Mouse (Mus musculus) heart, postnatal 0 days (tissue): ENCODE data around the gene Isyna1. TPM values are rescaled to one million over a fixed set of nuclear protein-coding genes. Genes with fewer than 3 reads are reported as not detected.
A peak's percentile ranks its signal among the peaks of the same experiment; 100 is the strongest.

ENCODE experiments used
- ATAC-seq: fragments of 200-750 bp; cut with Nextera tagmentation; 2 replicates; pipeline ENCODE4 v1.8.0; 2017; ENCODE audit warnings: low read depth, moderate number of reproducible peaks, moderate library complexity; ENCODE audit not compliant: insufficient read depth
- DNase-seq: peaks from one replicate; pipeline ENCODE4 v3.0.0-alpha.2; 2016; ENCODE audit warnings: low spot score
- H3K27ac ChIP-seq: fragments of 300-500 bp; sonication (generic); 2 replicates; pipeline ENCODE4 v1.5.1; 2014; ENCODE audit warnings: low read depth, mild to moderate bottlenecking
- H3K27me3 ChIP-seq: fragments of 300-500 bp; sonication (generic); 2 replicates; pipeline ENCODE4 v1.6.1; 2014; ENCODE audit warnings: low read length, mixed read lengths; ENCODE audit not compliant: control insufficient read depth, insufficient read depth
- H3K36me3 ChIP-seq: fragments of 300-500 bp; sonication (generic); replicated peaks from 2 replicates; pipeline ENCODE4 v1.6.1; 2014; ENCODE audit warnings: low read length, mixed read lengths; ENCODE audit not compliant: control insufficient read depth, insufficient read depth
- H3K4me1 ChIP-seq: fragments of 300-500 bp; sonication (generic); 2 replicates; pipeline ENCODE4 v1.6.1; 2014; ENCODE audit warnings: antibody characterized with exemption; ENCODE audit not compliant: control insufficient read depth, insufficient read depth
- H3K4me2 ChIP-seq: fragments of 300-500 bp; sonication (generic); 2 replicates; pipeline ENCODE4 v1.6.1; 2014; ENCODE audit warnings: low read depth, mild to moderate bottlenecking, low read length, moderate library complexity
- H3K4me3 ChIP-seq: fragments of 300-500 bp; sonication (generic); 2 replicates; pipeline ENCODE4 v1.5.1; 2014; ENCODE audit warnings: low read depth, low read length
- H3K9ac ChIP-seq: fragments of 300-500 bp; sonication (generic); replicated peaks from 2 replicates; pipeline ENCODE4 v1.6.1; 2014; ENCODE audit warnings: low read depth, low read length, mixed read lengths
- H3K9me3 ChIP-seq: fragments of 300-500 bp; sonication (generic); replicated peaks from 2 replicates; pipeline ENCODE4 v1.6.1; 2016; ENCODE audit warnings: low read length; ENCODE audit not compliant: control insufficient read depth
- CTCF ChIP-seq: IDR thresholded peaks from 2 replicates; pipeline ENCODE4 v1.5.1; 2016; ENCODE audit warnings: antibody characterized with exemption, control low read depth, low read depth
- EP300 ChIP-seq: IDR thresholded peaks from 2 replicates; pipeline ENCODE4 v1.6.1; 2016; ENCODE audit warnings: antibody characterized with exemption, low read depth
- WGBS: fragments of 180-500 bp; shearing (Covaris S2); extraction: QIAGEN DNeasy Blood & Tissue Kit; methylation state at CpG from one replicate; pipeline ENCODE4 v1.1.7; 2014; 5-methylcytosine and 5-hydroxymethylcytosine counted together
- polyA plus RNA-seq: library from polyadenylated mRNA; unstranded; fragments of >200 nt; fragmentation: Nextera tagmentation; extraction: Ambion mirVana; gene quantifications from 2 replicates; pipeline ENCODE4 v1.2.1, GENCODE M21; 2015
- total RNA-seq: library from RNA; depleted of rRNA; stranded (reverse); fragments of >200 nt; gene quantifications from 2 replicates; pipeline ENCODE4 v1.2.3, GENCODE M21; 2014; ENCODE audit warnings: low replicate concordance

Isyna1 gene
- total and polyA plus RNA-seq, 2 experiments from 2014 or later: 53.3 to 111 TPM

GRCm38 (mm10) chr8:70600473-70601270 lies 6.5 kb downstream of the Isyna1 start:
- Histone ChIP-seq H3K27me3 (no peaks in the 10 kb centered on the region), H3K27ac (peak overlapping the region; percentile 69), H3K4me3 (0 out of 2 replicates have a peak overlapping the region, but pooled peaks have one; percentile 18), H3K36me3 (0 out of 2 replicates have a peak, but pooled peaks cover 5% of the 10 kb centered on the region), H3K4me1 (peaks cover 14% of the 10 kb centered on the region), H3K9me3 (no peaks in the 10 kb centered on the region), H3K9ac (no peak overlapping the region), H3K4me2 (peak overlapping the region; percentile 45)
- DNase-seq (peak; percentile 35), ATAC-seq (peak; percentile 9; the same call in 1 of the 2 replicates)
- TF ChIP-seq CTCF (no peak), EP300 (no peak)
- 29% methylated on average over 9 of the region's 10 CpGs for WGBS

GRCm38 (mm10) chr8:70601271-70601649 lies 7.1 kb downstream of the Isyna1 start:
- Histone ChIP-seq H3K4me2 (peak overlapping the region; percentile 45), H3K9ac (no peak overlapping the region), H3K36me3 (0 out of 2 replicates have a peak, but pooled peaks cover 5% of the 10 kb centered on the region), H3K4me1 (peaks cover 14% of the 10 kb centered on the region), H3K4me3 (peak overlapping the region; percentile 18; the same call in 1 of the 2 replicates), H3K27ac (peak overlapping the region; percentile 69), H3K27me3 (no peaks in the 10 kb centered on the region), H3K9me3 (no peaks in the 10 kb centered on the region)
- peak; percentile 53 for DNase-seq
- peak; percentile 40 for ATAC-seq
- TF ChIP-seq CTCF (no peak), EP300 (no peak)
- 5% methylated on average over 24 of the region's 26 CpGs for WGBS

- TF ChIP-seq CTCF (no peak), EP300 (no peak)
- ATAC-seq (no peak), DNase-seq (no peak)
- Histone ChIP-seq H3K9ac (no peak overlapping the region), H3K27ac (no peak overlapping the region), H3K4me3 (no peak overlapping the region), H3K27me3 (no peaks in the 10 kb centered on the region), H3K9me3 (no peaks in the 10 kb centered on the region), H3K4me2 (no peak overlapping the region), H3K4me1 (peaks cover 16% of the 10 kb centered on the region), H3K36me3 (0 out of 2 replicates have a peak, but pooled peaks cover 5% of the 10 kb centered on the region)
- 91% methylated on average over 13 of the region's 13 CpGs for WGBS
Measured at GRCm38 (mm10) chr8:70602139-70602811, 8.1 kb downstream of the Isyna1 start.

GRCm38 (mm10) chr8:70604558-70604957 lies 10.4 kb downstream of the Isyna1 start:
- Histone ChIP-seq H3K4me3 (no peak overlapping the region), H3K36me3 (0 out of 2 replicates have a peak, but pooled peaks cover 5% of the 10 kb centered on the region), H3K27ac (no peak overlapping the region), H3K9me3 (no peaks in the 10 kb centered on the region), H3K27me3 (no peaks in the 10 kb centered on the region), H3K9ac (no peak overlapping the region), H3K4me1 (peaks cover 20% of the 10 kb centered on the region), H3K4me2 (no peak overlapping the region)
- WGBS: 87% methylated on average over 7 of the region's 7 CpGs
- DNase-seq (no peak), ATAC-seq (no peak)
- TF ChIP-seq EP300: no peak
- no peak for TF ChIP-seq CTCF

GRCm38 (mm10) chr8:70605871-70606779 lies 12.0 kb downstream of the Isyna1 start:
- no peak overlapping the region for H3K9ac ChIP-seq
- TF ChIP-seq EP300 (no peak), CTCF (no peak)
- H3K4me2 ChIP-seq: peak overlapping the region; percentile 96; the same call in 1 of the 2 replicates
- no peak overlapping the region for H3K4me3 ChIP-seq
- no peaks in the 10 kb centered on the region for H3K27me3 ChIP-seq
- peaks cover 15% of the 10 kb centered on the region for H3K4me1 ChIP-seq
- H3K36me3 ChIP-seq: 0 out of 2 replicates have a peak, but pooled peaks cover 5% of the 10 kb centered on the region
- DNase-seq (no peak), ATAC-seq (no peak)
- WGBS: 81% methylated on average over 9 of the region's 9 CpGs
- no peak overlapping the region for H3K27ac ChIP-seq
- H3K9me3 ChIP-seq: no peaks in the 10 kb centered on the region
